Mouse (Mus musculus): ENCODE results near the gene Ccdc24. TPM values are rescaled to one million over a fixed set of nuclear protein-coding genes. Genes with fewer than 3 reads are reported as not detected.

Ccdc24 gene
- total RNA-seq, 2 experiments from 2014 or later: 0.08 TPM; not detected in 1

GRCm38 (mm10) chr4:117887920-117888319, 15.6 kb upstream of the Ccdc24 start:
- no peak overlapping the region; the same call in 1 of the 2 replicates for H3K27ac ChIP-seq
- no peak for TF ChIP-seq CTCF (IDR thresholded peaks at IDR 0.05)
- DNase-seq: no peak
- peak overlapping the region; percentile 94 for H3K4me3 ChIP-seq
- intact Hi-C loops (cut with DNase I): no loop called here

GRCm38 (mm10) chr4:117887133-117887532, 14.8 kb upstream of the Ccdc24 start, which contains the start of gene Atp6v0b:
Gene Atp6v0b, minus strand, starts transcription at chr4:117887333.
- TF ChIP-seq CTCF (IDR thresholded peaks at IDR 0.05): no peak
- Histone ChIP-seq H3K4me3 (peak within 1 kb of the TSS; percentile 94), H3K27ac (peak within 1 kb of the TSS; percentile 93)
- intact Hi-C loops (cut with DNase I): no loop called here
- DNase-seq: peak; percentile 97

GRCm38 (mm10) chr4:117886644-117887043, 14.3 kb upstream of the Ccdc24 start:
- intact Hi-C loops (cut with DNase I): no loop called here

GRCm38 (mm10) chr4:117885994-117886393, 13.6 kb upstream of the Ccdc24 start:
- H3K4me3 ChIP-seq: peak overlapping the region; percentile 94
- TF ChIP-seq CTCF (IDR thresholded peaks at IDR 0.05): no peak
- intact Hi-C loops (cut with DNase I): no loop called here
- H3K27ac ChIP-seq: no peak overlapping the region
- no peak for DNase-seq

More at GRCm38 (mm10) chr4:117886644-117887043, 14.3 kb upstream of the Ccdc24 start:
- TF ChIP-seq CTCF (IDR thresholded peaks at IDR 0.05): no peak
- DNase-seq: no peak
- Histone ChIP-seq H3K4me3 (peak overlapping the region; percentile 94), H3K27ac (peak overlapping the region; percentile 93)

- intact Hi-C loops (cut with DNase I): no loop called here
- Histone ChIP-seq H3K4me3 (no peak overlapping the region), H3K27ac (no peak overlapping the region)
- DNase-seq: no peak
- TF ChIP-seq CTCF (IDR thresholded peaks at IDR 0.05): no peak
Observed at GRCm38 (mm10) chr4:117885093-117885492, 12.7 kb upstream of the Ccdc24 start.

GRCm38 (mm10) chr4:117884146-117884545, 11.8 kb upstream of the Ccdc24 start:
- TF ChIP-seq CTCF (IDR thresholded peaks at IDR 0.05): no peak
- DNase-seq: no peak
- Histone ChIP-seq H3K27ac (no peak overlapping the region), H3K4me3 (no peak overlapping the region; the same call in 1 of the 2 replicates)
- intact Hi-C loops (cut with DNase I): no loop called here

- Histone ChIP-seq H3K4me3 (peak within 1 kb of the TSS; percentile 84), H3K27ac (peak within 1 kb of the TSS; percentile 68)
- intact Hi-C loops (cut with DNase I): no loop called here
- peak; percentile 47 for TF ChIP-seq CTCF (IDR thresholded peaks at IDR 0.05)
- DNase-seq: peak; percentile 75
Observed at GRCm38 (mm10) chr4:117882701-117883691, 10.6 kb upstream of the Ccdc24 start, which contains the start of gene B4galt2. Gene B4galt2, minus strand, starts transcription at chr4:117883487.

GRCm38 (mm10) chr4:117878703-117879102, 6.3 kb upstream of the Ccdc24 start:
- intact Hi-C loops (cut with DNase I): no loop called here
- TF ChIP-seq CTCF (IDR thresholded peaks at IDR 0.05): no peak
- DNase-seq: no peak
- H3K27ac ChIP-seq: no peak overlapping the region
- H3K4me3 ChIP-seq: no peak overlapping the region

GRCm38 (mm10) chr4:117878301-117878700, 5.9 kb upstream of the Ccdc24 start:
- DNase-seq: no peak
- intact Hi-C loops (cut with DNase I): no loop called here
- no peak for TF ChIP-seq CTCF (IDR thresholded peaks at IDR 0.05)
- H3K4me3 ChIP-seq: no peak overlapping the region
- H3K27ac ChIP-seq: no peak overlapping the region

GRCm38 (mm10) chr4:117873615-117874014, 1.3 kb upstream of the Ccdc24 start:
- intact Hi-C loops (cut with DNase I): no loop called here
- no peak for DNase-seq
- H3K4me3 ChIP-seq: no peak overlapping the region
- no peak for TF ChIP-seq CTCF (IDR thresholded peaks at IDR 0.05)
- H3K27ac ChIP-seq: no peak overlapping the region

GRCm38 (mm10) chr4:117871787-117872186, 570 bp downstream of the Ccdc24 start:
- H3K4me3 ChIP-seq: no peak overlapping the region
- H3K27ac ChIP-seq: no peak overlapping the region
- intact Hi-C loops (cut with DNase I): no loop called here
- TF ChIP-seq CTCF (IDR thresholded peaks at IDR 0.05): no peak
- no peak for DNase-seq

- Histone ChIP-seq H3K4me3 (no peak overlapping the region), H3K27ac (no peak overlapping the region)
- TF ChIP-seq CTCF (IDR thresholded peaks at IDR 0.05): no peak
- intact Hi-C loops (cut with DNase I): no loop called here
- DNase-seq: no peak
Observed at GRCm38 (mm10) chr4:117870437-117870836, 1.9 kb downstream of the Ccdc24 start.

GRCm38 (mm10) chr4:117869317-117869716, 3.0 kb downstream of the Ccdc24 start:
- intact Hi-C loops (cut with DNase I): loop anchor here (10.0 kb wide), 1 partner anchor 165 kb away; no protein-coding TSS in a partner anchor
- TF ChIP-seq CTCF (IDR thresholded peaks at IDR 0.05): no peak
- DNase-seq: no peak
- Histone ChIP-seq H3K27ac (peak overlapping the region; percentile 31; the same call in 1 of the 2 replicates), H3K4me3 (no peak overlapping the region)
